Comparison of ENCODE assay signal across 9 mouse cellular contexts in the genomic region with DNA sequence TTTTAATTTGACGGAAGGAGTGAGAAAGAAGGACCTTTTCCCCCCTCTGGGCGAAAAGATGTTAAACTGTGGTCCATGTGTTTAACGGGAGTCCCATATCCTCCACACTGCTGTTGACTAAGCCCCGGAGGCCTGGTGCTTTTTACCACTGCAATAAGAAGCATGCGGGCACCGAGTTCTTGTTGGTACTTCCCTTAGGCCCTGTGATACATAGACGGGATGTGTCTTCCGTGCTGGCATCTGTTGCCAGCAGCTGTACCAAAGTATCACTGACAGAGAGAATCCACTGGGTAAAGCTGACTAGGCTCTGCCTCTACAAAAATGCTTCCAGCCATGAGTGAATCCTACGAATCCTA.
DNase-seq lines count a peak whose midpoint lies in the region; ATAC-seq and TF ChIP-seq lines count a peak whose summit lies in the region.
"Had no signal": no experiment of that assay in that cellular context is flagged by ENCODE, and none has a peak within 500 bp of the region (broad histone marks: within the 10 kb centered on the region; RNA-seq: fewer than 3 reads in every experiment).

No protein-coding gene starts in this region.

- peak; percentile 76 for ATAC-seq in forebrain, embryonic 14.5 days
- ATAC-seq in cerebellum, adult (ENCODE audit: insufficient number of reproducible peaks, low FRiP score, low TSS enrichment): no peak
- no peak for ATAC-seq in erythroblast, adult 5-6 weeks (replicated peaks; ENCODE audit: low FRiP score, poor library complexity, severe bottlenecking)

- no peak overlapping the region for H3K4me3 ChIP-seq in kidney, adult 2 months (ENCODE audit: insufficient read depth, low read depth, low read length)
- no peak overlapping the region for H3K4me3 ChIP-seq in embryonic facial prominence, embryonic 10.5 days
- no peak overlapping the region for H3K4me3 ChIP-seq in forebrain, embryonic 14.5 days (ENCODE audit: low read depth, low read length)
- H3K4me3 ChIP-seq in midbrain, embryonic 10.5 days: no peak overlapping the region

- no peak overlapping the region; the same call in 1 of the 2 replicates for H3K9ac ChIP-seq in forebrain, embryonic 14.5 days (ENCODE audit: low read length)
- H3K9ac ChIP-seq: liver, embryonic 14.5 days had no signal

- H3K27ac ChIP-seq in kidney, adult 2 months (ENCODE audit: insufficient read depth, low read depth, low read length): 0 out of 2 replicates have a peak overlapping the region, but pooled peaks have one; percentile 8
- peak overlapping the region; percentile 84 for H3K27ac ChIP-seq in embryonic facial prominence, embryonic 10.5 days (replicated peaks)
- peak overlapping the region; percentile 83 for H3K27ac ChIP-seq in forebrain, embryonic 14.5 days (ENCODE audit: low read depth, low read length)
- H3K27ac ChIP-seq in midbrain, embryonic 10.5 days (replicated peaks): peak overlapping the region; percentile 91
- H3K27ac ChIP-seq: liver, embryonic 14.5 days had no signal

- no peaks in the 10 kb centered on the region for H3K27me3 ChIP-seq in kidney, adult 2 months (replicated peaks; ENCODE audit: control insufficient read depth, insufficient read depth, low read length)
- H3K27me3 ChIP-seq in embryonic facial prominence, embryonic 10.5 days (replicated peaks; ENCODE audit: low read depth, poor library complexity, severe bottlenecking): no peaks in the 10 kb centered on the region
- H3K27me3 ChIP-seq in forebrain, embryonic 14.5 days (replicated peaks; ENCODE audit: control insufficient read depth, insufficient read depth, low read length): no peaks in the 10 kb centered on the region
- H3K27me3 ChIP-seq in midbrain, embryonic 10.5 days (ENCODE audit: low read depth, poor library complexity, severe bottlenecking): 0 out of 2 replicates have a peak, but pooled peaks cover 3% of the 10 kb centered on the region

- TF ChIP-seq CTCF in kidney, adult 2 months (conservative IDR thresholded peaks at IDR 0.05; ENCODE audit: insufficient read depth, insufficient read length, low read depth, low read length): no peak

- no peak for TF ChIP-seq POLR2A in kidney, adult 2 months (IDR thresholded peaks at IDR 0.05; ENCODE audit: low read depth, low read length)

- H3K36me3 ChIP-seq in kidney, adult 2 months (ENCODE audit: control insufficient read depth, insufficient read depth, low read length): no peaks in the 10 kb centered on the region
- no peaks in the 10 kb centered on the region for H3K36me3 ChIP-seq in embryonic facial prominence, embryonic 10.5 days (replicated peaks)
- no peaks in the 10 kb centered on the region for H3K36me3 ChIP-seq in forebrain, embryonic 14.5 days (ENCODE audit: control insufficient read depth, insufficient read depth, low read length)
- no peaks in the 10 kb centered on the region for H3K36me3 ChIP-seq in midbrain, embryonic 10.5 days

- H3K4me2 ChIP-seq in forebrain, embryonic 14.5 days (ENCODE audit: low read length): no peak overlapping the region

- 0 out of 2 replicates have a peak, but pooled peaks cover 6% of the 10 kb centered on the region for H3K9me3 ChIP-seq in embryonic facial prominence, embryonic 10.5 days
- 0 out of 2 replicates have a peak, but pooled peaks cover 3% of the 10 kb centered on the region for H3K9me3 ChIP-seq in forebrain, embryonic 14.5 days (replicated peaks; ENCODE audit: control insufficient read depth, low read length)
- 0 out of 2 replicates have a peak, but pooled peaks cover 5% of the 10 kb centered on the region for H3K9me3 ChIP-seq in midbrain, embryonic 10.5 days (replicated peaks)

- 58% methylated on average over 9 of the region's 9 CpGs for WGBS in kidney, adult 2 months
- 24% methylated on average over 9 of the region's 9 CpGs for WGBS in embryonic facial prominence, embryonic 10.5 days
- 8% methylated on average over 9 of the region's 9 CpGs for WGBS in forebrain, embryonic 14.5 days
- 52% methylated on average over 9 of the region's 9 CpGs for WGBS in midbrain, embryonic 10.5 days

- no peak for DNase-seq in kidney, adult 2 months
- no peak for DNase-seq in kidney, postnatal 10 days
- peak; percentile 44 for DNase-seq in embryonic facial prominence, embryonic 10.5 days (ENCODE audit: low spot score)
- no peak for DNase-seq in forebrain, embryonic 14.5 days (ENCODE audit: low spot score)
- no peak for DNase-seq in midbrain, embryonic 10.5 days (ENCODE audit: low spot score)
- no peak for DNase-seq in cerebellum, postnatal 4 days (ENCODE audit: low spot score in 2 of 2)

- no peaks in the 10 kb centered on the region for H3K4me1 ChIP-seq in kidney, adult 2 months (ENCODE audit: control insufficient read depth, insufficient read depth, low read length)
- H3K4me1 ChIP-seq in embryonic facial prominence, embryonic 10.5 days: peaks cover 42% of the 10 kb centered on the region
- peaks cover 21% of the 10 kb centered on the region for H3K4me1 ChIP-seq in forebrain, embryonic 14.5 days (ENCODE audit: control insufficient read depth, insufficient read depth, low read length)
- peaks cover 35% of the 10 kb centered on the region for H3K4me1 ChIP-seq in midbrain, embryonic 10.5 days

Comparison
In these comparisons a context has a peak if more than half of its experiments do, and no peak if none do; other contexts are left out.
1. H3K27ac ChIP-seq: peak in every context shown above with its lines; median percentile 91 in midbrain, embryonic 10.5 days; 84 in embryonic facial prominence, embryonic 10.5 days; 83 in forebrain, embryonic 14.5 days; 8 in kidney, adult 2 months.